Mouse (Mus musculus) hindbrain, postnatal 0 days (tissue): ENCODE results near the gene Runx3. TPM values are rescaled to one million over a fixed set of nuclear protein-coding genes. Genes with fewer than 3 reads are reported as not detected.
A peak's percentile ranks its signal among the peaks of the same experiment; 100 is the strongest.

Source experiments
- ATAC-seq: fragments of 200-750 bp; cut with Nextera tagmentation; 2 replicates; pipeline ENCODE4 v1.8.0; 2017; ENCODE audit warnings: mild to moderate bottlenecking, moderate TSS enrichment, moderate library complexity
- DNase-seq: peaks from one replicate; pipeline ENCODE4 v3.0.0-alpha.2; 2015; ENCODE audit warnings: low spot score
- H3K27ac ChIP-seq: fragments of 300-500 bp; sonication (generic); 2 replicates; pipeline ENCODE4 v1.5.1; 2014; ENCODE audit warnings: mild to moderate bottlenecking
- H3K27me3 ChIP-seq: fragments of 300-500 bp; sonication (generic); 2 replicates; pipeline ENCODE4 v1.6.1; 2014; ENCODE audit warnings: low read length, mixed read lengths; ENCODE audit not compliant: insufficient read depth
- H3K36me3 ChIP-seq: fragments of 300-500 bp; sonication (generic); 2 replicates; pipeline ENCODE4 v1.6.1; 2014; ENCODE audit warnings: low read length, mixed read lengths; ENCODE audit not compliant: insufficient read depth
- H3K4me1 ChIP-seq: fragments of 300-500 bp; sonication (generic); 2 replicates; pipeline ENCODE4 v1.6.1; 2014; ENCODE audit warnings: antibody characterized with exemption, low read length, mixed read lengths; ENCODE audit not compliant: insufficient read depth
- H3K4me2 ChIP-seq: fragments of 300-500 bp; sonication (generic); 2 replicates; pipeline ENCODE4 v1.6.1; 2014; ENCODE audit warnings: low read depth, mild to moderate bottlenecking, low read length, moderate library complexity, mixed read lengths
- H3K4me3 ChIP-seq: fragments of 300-500 bp; sonication (generic); 2 replicates; pipeline ENCODE4 v1.5.1; 2014; ENCODE audit warnings: low read length
- H3K9ac ChIP-seq: fragments of 300-500 bp; sonication (generic); replicated peaks from 2 replicates; pipeline ENCODE4 v1.6.1; 2014; ENCODE audit warnings: mild to moderate bottlenecking, low read length, moderate library complexity, mixed read lengths
- H3K9me3 ChIP-seq: fragments of 300-500 bp; sonication (generic); 2 replicates; pipeline ENCODE4 v1.6.1; 2016; ENCODE audit warnings: low read length, mixed read lengths
- CTCF ChIP-seq: IDR thresholded peaks from 2 replicates; pipeline ENCODE4 v1.5.1; 2016; ENCODE audit warnings: antibody characterized with exemption, control low read depth, low read depth
- WGBS: fragments of 180-500 bp; shearing (Covaris S2); extraction: QIAGEN DNeasy Blood & Tissue Kit; methylation state at CpG from one replicate; pipeline ENCODE4 v1.1.7; 2014; 5-methylcytosine and 5-hydroxymethylcytosine counted together
- polyA plus RNA-seq: library from polyadenylated mRNA; unstranded; fragments of >200 nt; fragmentation: Nextera tagmentation; extraction: Ambion mirVana; gene quantifications from 2 replicates; pipeline ENCODE4 v1.2.1, GENCODE M21; 2015
- total RNA-seq: library from RNA; depleted of rRNA; stranded (reverse); fragments of >200 nt; gene quantifications from 2 replicates; pipeline ENCODE4 v1.2.3, GENCODE M21; 2014; rRNA removed

Runx3 gene
- total and polyA plus RNA-seq, 2 experiments from 2014 or later: not detected

- H3K9ac ChIP-seq: no peak overlapping the region
- no peaks in the 10 kb centered on the region for H3K4me1 ChIP-seq
- peak; percentile 69; the same call in 1 of the 2 replicates for ATAC-seq
- peak; percentile 89 for DNase-seq
- H3K4me3 ChIP-seq: no peak overlapping the region
- peaks cover 15% of the 10 kb centered on the region; the same call in 1 of the 2 replicates for H3K36me3 ChIP-seq
- H3K9me3 ChIP-seq: no peaks in the 10 kb centered on the region
- H3K27me3 ChIP-seq: no peaks in the 10 kb centered on the region
- no peak overlapping the region for H3K27ac ChIP-seq
- TF ChIP-seq CTCF: peak; percentile 89
- WGBS: 54% methylated on average over 4 of the region's 4 CpGs
- no peak overlapping the region for H3K4me2 ChIP-seq
Measured at GRCm38 (mm10) chr4:135219652-135220051, 99.2 kb downstream of the Runx3 start.

GRCm38 (mm10) chr4:135220641-135221040, 100.2 kb downstream of the Runx3 start:
- no peak for TF ChIP-seq CTCF
- Histone ChIP-seq H3K4me3 (no peak overlapping the region), H3K27me3 (no peaks in the 10 kb centered on the region), H3K9ac (no peak overlapping the region), H3K27ac (no peak overlapping the region), H3K4me2 (no peak overlapping the region), H3K9me3 (no peaks in the 10 kb centered on the region), H3K36me3 (peaks cover 15% of the 10 kb centered on the region; the same call in 1 of the 2 replicates), H3K4me1 (no peaks in the 10 kb centered on the region)
- no peak for ATAC-seq
- 81% methylated on average over 3 of the region's 3 CpGs for WGBS
- DNase-seq: no peak

- Histone ChIP-seq H3K36me3 (peaks cover 11% of the 10 kb centered on the region; the same call in 1 of the 2 replicates), H3K4me3 (no peak overlapping the region), H3K27ac (no peak overlapping the region), H3K27me3 (no peaks in the 10 kb centered on the region), H3K9ac (no peak overlapping the region), H3K4me2 (no peak overlapping the region), H3K9me3 (no peaks in the 10 kb centered on the region), H3K4me1 (no peaks in the 10 kb centered on the region)
- ATAC-seq (no peak), DNase-seq (no peak)
- 80% methylated on average over 12 of the region's 12 CpGs for WGBS
- no peak for TF ChIP-seq CTCF
Measured at GRCm38 (mm10) chr4:135221632-135222407, 101.4 kb downstream of the Runx3 start.

- ATAC-seq (no peak), DNase-seq (no peak)
- TF ChIP-seq CTCF: no peak
- H3K36me3 ChIP-seq: peaks cover 7% of the 10 kb centered on the region; the same call in 1 of the 2 replicates
- H3K4me2 ChIP-seq: no peak overlapping the region
- no peak overlapping the region for H3K4me3 ChIP-seq
- no peaks in the 10 kb centered on the region for H3K9me3 ChIP-seq
- no peak overlapping the region for H3K9ac ChIP-seq
- no peaks in the 10 kb centered on the region for H3K27me3 ChIP-seq
- H3K4me1 ChIP-seq: no peaks in the 10 kb centered on the region
- H3K27ac ChIP-seq: no peak overlapping the region; the same call in 1 of the 2 replicates
- WGBS: 73% methylated on average over 9 of the region's 9 CpGs
Measured at GRCm38 (mm10) chr4:135223808-135224207, 103.4 kb downstream of the Runx3 start.

GRCm38 (mm10) chr4:135226008-135226667, 105.7 kb downstream of the Runx3 start:
- Histone ChIP-seq H3K36me3 (peaks cover 7% of the 10 kb centered on the region; the same call in 1 of the 2 replicates), H3K27ac (no peak overlapping the region), H3K4me1 (no peaks in the 10 kb centered on the region), H3K4me2 (no peak overlapping the region), H3K4me3 (no peak overlapping the region), H3K9me3 (no peaks in the 10 kb centered on the region), H3K9ac (no peak overlapping the region), H3K27me3 (no peaks in the 10 kb centered on the region)
- WGBS: 92% methylated on average over 12 of the region's 12 CpGs
- ATAC-seq (no peak), DNase-seq (no peak)
- TF ChIP-seq CTCF: no peak

Other genes starting within 250 kb of the Runx3 start
- gene Tmem50a, start 205.6 kb upstream of the Runx3 start, total RNA-seq: 149 and 166 TPM in 2 replicates
- 231 and 239 TPM in 2 replicates for gene Tmem50a, start 205.6 kb upstream of the Runx3 start, polyA plus RNA-seq
- 70.0 and 112 TPM in 2 replicates for gene Rsrp1, start 197.1 kb upstream of the Runx3 start, total RNA-seq
- 256 and 295 TPM in 2 replicates for gene Rsrp1, start 197.1 kb upstream of the Runx3 start, polyA plus RNA-seq
- gene Syf2, start 189.8 kb upstream of the Runx3 start, total RNA-seq: 19.2 and 35.0 TPM in 2 replicates
- gene Syf2, start 189.8 kb upstream of the Runx3 start, polyA plus RNA-seq: 70.7 and 80.4 TPM in 2 replicates
- 64.7 and 70.1 TPM in 2 replicates for gene Clic4, start 152.2 kb downstream of the Runx3 start, total RNA-seq
- gene Clic4, start 152.2 kb downstream of the Runx3 start, polyA plus RNA-seq: 57.1 and 59.7 TPM in 2 replicates
- gene Srrm1, start 232.7 kb downstream of the Runx3 start, total RNA-seq: 20.8 and 21.2 TPM in 2 replicates
- 173 and 174 TPM in 2 replicates for gene Srrm1, start 232.7 kb downstream of the Runx3 start, polyA plus RNA-seq